Mouse (Mus musculus) inflammation-experienced regulatory T-cells, adult 16 weeks (primary cell): ENCODE results near the gene Vwa1. TPM values are rescaled to one million over a fixed set of nuclear protein-coding genes. Genes with fewer than 3 reads are reported as not detected.

Experiments
- polyA plus RNA-seq: library from polyadenylated mRNA; unstranded; fragments of 100-300 nt; shearing (Covaris generic); gene quantifications from one replicate; pipeline ENCODE4 v1.2.1, GENCODE M21; 2017

The Vwa1 gene
- 0.13 TPM for polyA plus RNA-seq

GRCm38 (mm10) chr4:155774280-155774754 is at the start of gene Vwa1:
Vwa1 (minus strand) TSS chr4:155774698.

DNA sequence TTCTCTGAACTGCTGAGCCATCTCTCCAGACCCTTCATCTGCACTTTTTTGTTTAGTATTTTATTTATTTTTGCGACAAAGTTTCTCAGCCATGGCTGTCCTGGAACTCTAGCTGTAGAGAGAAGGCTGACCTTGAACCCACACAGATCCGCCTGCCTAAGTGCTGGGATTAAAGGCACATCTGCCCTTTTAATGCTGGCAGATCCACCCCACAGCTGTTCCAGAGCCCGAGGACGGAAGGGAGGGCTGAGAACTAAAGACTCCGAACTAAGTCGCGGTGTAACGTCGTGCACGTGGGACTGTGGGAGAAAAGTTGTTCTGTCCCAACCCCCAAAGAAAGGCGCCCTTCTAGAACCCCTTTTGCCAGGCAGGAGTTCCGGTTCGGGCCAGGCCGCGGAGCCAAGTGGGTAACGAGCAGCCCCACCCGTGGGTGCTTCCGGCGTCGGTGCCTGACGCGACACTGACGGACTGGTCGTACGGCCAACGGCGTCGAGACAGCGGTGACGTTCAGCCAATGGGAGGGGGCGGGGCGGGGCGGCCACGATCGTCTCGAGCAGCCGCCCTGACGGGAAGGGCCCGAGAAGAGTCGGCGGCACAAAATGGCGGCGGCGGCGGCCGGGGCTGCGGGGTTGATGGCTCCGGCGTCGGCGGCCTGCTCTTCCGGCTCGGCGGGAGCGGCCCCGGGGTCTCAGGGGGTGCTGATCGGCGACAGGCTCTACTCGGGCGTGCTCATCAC is 37.6 kb upstream of the Vwa1 start, which contains the start of gene Ccnl2:
Gene Ccnl2 (plus strand): TSS at position 561 of the 736 bp plus-strand sequence.

GRCm38 (mm10) chr4:155802741-155803339 is 28.3 kb upstream of the Vwa1 start, which contains the start of gene Mrpl20:
Mrpl20 (plus strand) TSS chr4:155802878.

GRCm38 (mm10) chr4:155790021-155790489 is 15.6 kb upstream of the Vwa1 start, which contains the start of gene Ankrd65:
Ankrd65 (plus strand) TSS chr4:155790439.

DNA sequence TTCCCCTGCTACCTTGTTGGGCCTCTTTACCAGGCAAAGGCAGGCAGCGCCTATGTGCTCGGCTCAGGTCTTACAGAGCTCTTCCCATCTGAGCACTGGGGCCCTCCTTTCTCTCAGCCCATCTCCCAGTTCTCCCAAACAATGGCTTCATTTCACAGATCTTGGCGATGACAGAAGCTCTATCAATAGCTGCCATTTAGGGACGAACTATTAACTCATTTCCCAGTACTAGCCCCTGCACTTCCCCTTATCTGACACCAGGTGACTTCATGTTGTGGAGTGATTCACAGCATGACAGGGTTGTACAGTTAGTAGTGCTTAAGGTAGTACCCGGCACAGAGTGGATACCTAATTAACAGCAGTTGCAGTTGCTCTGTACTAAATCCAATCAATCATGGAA is 11.3 kb upstream of the Vwa1 start, which contains the start of gene Tmem88b:
Gene Tmem88b (minus strand): TSS at position 56 of the 400 bp plus-strand sequence.

GRCm38 (mm10) chr4:155760613-155761355 is 13.7 kb downstream of the Vwa1 start, which contains the start of gene Atad3a:
Atad3a (minus strand) TSS chr4:155761093.

GRCm38 (mm10) chr4:155734350-155734941 is 40.1 kb downstream of the Vwa1 start, which contains the start of gene Tmem240:
Tmem240 (plus strand) TSS chr4:155734800.

Other genes with a start within 250 kb of the Vwa1 start
- gene Nadk, start 212.3 kb downstream of the Vwa1 start, polyA plus RNA-seq: 166 TPM
- gene Slc35e2, start 173.3 kb downstream of the Vwa1 start, polyA plus RNA-seq: 16.2 TPM
- gene Cdk11b, start 149.8 kb downstream of the Vwa1 start, polyA plus RNA-seq: 145 TPM
- gene Gm10563, start 129.3 kb downstream of the Vwa1 start, polyA plus RNA-seq: not detected
- 0.56 TPM for gene Mmp23, start 121.3 kb downstream of the Vwa1 start, polyA plus RNA-seq
- gene Mib2, start 105.5 kb downstream of the Vwa1 start, polyA plus RNA-seq: 53.7 TPM
- gene Fndc10, start 80.4 kb downstream of the Vwa1 start, polyA plus RNA-seq: 0.62 TPM
- 157 TPM for gene Ssu72, start 69.9 kb downstream of the Vwa1 start, polyA plus RNA-seq
- 0.09 TPM for gene Tmem240, start 39.9 kb downstream of the Vwa1 start, polyA plus RNA-seq
- gene Atad3a, start 13.6 kb downstream of the Vwa1 start, polyA plus RNA-seq: 50.3 TPM
- gene Tmem88b, start 11.2 kb upstream of the Vwa1 start, polyA plus RNA-seq: not detected
- gene Ankrd65, start 15.7 kb upstream of the Vwa1 start, polyA plus RNA-seq: not detected
- 124 TPM for gene Mrpl20, start 28.2 kb upstream of the Vwa1 start, polyA plus RNA-seq
- gene Ccnl2, start 37.8 kb upstream of the Vwa1 start, polyA plus RNA-seq: 217 TPM
- gene Aurkaip1, start 56.6 kb upstream of the Vwa1 start, polyA plus RNA-seq: 199 TPM
- 4.3 TPM for gene Mxra8, start 65.0 kb upstream of the Vwa1 start, polyA plus RNA-seq
- 3.5 TPM for gene Dvl1, start 72.7 kb upstream of the Vwa1 start, polyA plus RNA-seq
- 1.4 TPM for gene Tas1r3, start 88.7 kb upstream of the Vwa1 start, polyA plus RNA-seq
- 20.8 TPM for gene Cptp, start 94.7 kb upstream of the Vwa1 start, polyA plus RNA-seq
- 111 TPM for gene Ints11, start 94.8 kb upstream of the Vwa1 start, polyA plus RNA-seq
- 29.9 TPM for gene Pusl1, start 117.1 kb upstream of the Vwa1 start, polyA plus RNA-seq
- gene Acap3, start 117.1 kb upstream of the Vwa1 start, polyA plus RNA-seq: 8.2 TPM
- gene Ube2j2, start 169.1 kb upstream of the Vwa1 start, polyA plus RNA-seq: 19.8 TPM
- gene C1qtnf12, start 187.6 kb upstream of the Vwa1 start, polyA plus RNA-seq: 15.3 TPM
- gene B3galt6, start 218.0 kb upstream of the Vwa1 start, polyA plus RNA-seq: 1.6 TPM
- gene Sdf4, start 218.2 kb upstream of the Vwa1 start, polyA plus RNA-seq: 605 TPM
- 1,006 TPM for gene Tnfrsf4, start 239.1 kb upstream of the Vwa1 start, polyA plus RNA-seq